Mouse (Mus musculus) liver, embryonic 14.5 days (tissue): ENCODE measurements around the gene Slc15a3. TPM values are rescaled to one million over a fixed set of nuclear protein-coding genes. Genes with fewer than 3 reads are reported as not detected.

Source experiments
- ATAC-seq: fragments of 200-750 bp; cut with Nextera tagmentation; 2 replicates; pipeline ENCODE4 v1.8.0; 2017; ENCODE audit warnings: moderate number of reproducible peaks, mild to moderate bottlenecking, moderate library complexity; ENCODE audit not compliant: insufficient read depth
- DNase-seq, 3 experiments: peaks; one replicate each; pipeline ENCODE4 v3.0.0-alpha.2; 2012 to 2013; ENCODE audit warnings: low read depth in 3 of 3, low spot score in 3 of 3
- H3K27ac ChIP-seq: fragments of 300-500 bp; sonication (generic); 2 replicates; pipeline ENCODE4 v1.5.1; 2014; ENCODE audit warnings: moderate library complexity, mild to moderate bottlenecking, control low read depth, inconsistent platforms
- H3K27me3 ChIP-seq: fragments of 300-500 bp; sonication (generic); 2 replicates; pipeline ENCODE4 v1.6.1; 2014; ENCODE audit warnings: mild to moderate bottlenecking, low read length, moderate library complexity; ENCODE audit not compliant: control insufficient read depth, insufficient read depth
- H3K36me3 ChIP-seq: fragments of 300-500 bp; sonication (generic); replicated peaks from 2 replicates; pipeline ENCODE4 v1.6.1; 2014; ENCODE audit warnings: low read depth; ENCODE audit not compliant: control insufficient read depth, insufficient read depth
- H3K4me1 ChIP-seq, 2 experiments: fragments of 200-500 bp in 1 of 2; fragments of 300-500 bp in 1 of 2; sonication (generic) in 1 of 2; replicated peaks; 2 replicates each; pipeline ENCODE4 v1.6.1; 2012 to 2014; ENCODE audit warnings: antibody characterized with exemption in 1 of 2, inconsistent platforms in 1 of 2, low read length in 1 of 2; ENCODE audit not compliant: control insufficient read depth in 2 of 2, insufficient read depth in 2 of 2
- H3K4me2 ChIP-seq: fragments of 300-500 bp; sonication (generic); 2 replicates; pipeline ENCODE4 v1.6.1; 2014; ENCODE audit warnings: low read depth, mild to moderate bottlenecking, control low read depth, moderate library complexity
- H3K4me3 ChIP-seq, 2 experiments: fragments of 200-500 bp in 1 of 2; fragments of 300-500 bp in 1 of 2; sonication (generic) in 1 of 2; 2 replicates each; pipeline ENCODE4 v1.5.1; 2012 to 2014; ENCODE audit warnings: low read depth in 2 of 2, low read length in 2 of 2, mild to moderate bottlenecking in 2 of 2, control low read depth in 1 of 2, inconsistent platforms in 1 of 2, moderate library complexity in 1 of 2; ENCODE audit not compliant: insufficient read depth in 1 of 2
- H3K9ac ChIP-seq: fragments of 300-500 bp; sonication (generic); replicated peaks from 2 replicates; pipeline ENCODE4 v1.6.1; 2014; ENCODE audit warnings: mild to moderate bottlenecking, control low read depth, moderate library complexity
- H3K9me3 ChIP-seq: fragments of 300-500 bp; sonication (generic); 2 replicates; pipeline ENCODE4 v1.6.1; 2016; ENCODE audit warnings: low read length, mixed read lengths; ENCODE audit not compliant: control insufficient read depth
- CTCF ChIP-seq: IDR thresholded peaks from 2 replicates; pipeline ENCODE4 v1.5.1; 2016; ENCODE audit warnings: antibody characterized with exemption, low read depth, control low read depth
- EP300 ChIP-seq: IDR thresholded peaks from 2 replicates; pipeline ENCODE4 v1.6.1; 2016; ENCODE audit warnings: antibody characterized with exemption, low read depth
- WGBS: fragments of 180-500 bp; shearing (Covaris S2); extraction: QIAGEN DNeasy Blood & Tissue Kit; methylation state at CpG from one replicate; pipeline ENCODE4 v1.1.7; 2014; ENCODE audit not compliant: insufficient replicate concordance; 5-methylcytosine and 5-hydroxymethylcytosine counted together
- polyA plus RNA-seq, 2 experiments: library from polyadenylated mRNA; depleted of rRNA in 1 of 2; stranded (reverse) in 1 of 2; unstranded in 1 of 2; fragments of >200 nt; fragmentation: Nextera tagmentation in 1 of 2; extraction: Ambion mirVana in 1 of 2; gene quantifications; 2 replicates each; pipeline versions ENCODE4 v1.2.1 to v1.2.3; 2012 to 2014

The Slc15a3 gene
- polyA plus RNA-seq, 2 experiments, result 1.4 to 3.7 TPM

GRCm38 (mm10) chr19:10842914-10843313 is 3.4 kb downstream of the Slc15a3 start:
- H3K27me3 ChIP-seq, result no peaks in the 10 kb centered on the region; the same call in 1 of the 2 replicates
- no peaks in the 10 kb centered on the region for H3K9me3 ChIP-seq
- H3K4me3 ChIP-seq, result no peak overlapping the region
- H3K27ac ChIP-seq, result no peak overlapping the region
- DNase-seq (no peak), ATAC-seq (no peak)
- no peak overlapping the region for H3K9ac ChIP-seq
- 34% methylated on average over 24 of the region's 24 CpGs for WGBS
- 0 out of 4 replicates have a peak, but pooled peaks cover 0 to 2% of the 10 kb centered on the region in 2 experiments for H3K4me1 ChIP-seq
- TF ChIP-seq CTCF, result no peak
- no peak for TF ChIP-seq EP300
- H3K4me2 ChIP-seq, result no peak overlapping the region
- H3K36me3 ChIP-seq, result no peaks in the 10 kb centered on the region

- no peak overlapping the region for H3K4me3 ChIP-seq
- 61% methylated on average over 5 of the region's 5 CpGs for WGBS
- no peaks in the 10 kb centered on the region for H3K36me3 ChIP-seq
- H3K4me2 ChIP-seq, result no peak overlapping the region
- 0 out of 4 replicates have a peak, but pooled peaks cover 0 to 2% of the 10 kb centered on the region in 2 experiments for H3K4me1 ChIP-seq
- DNase-seq (no peak), ATAC-seq (no peak)
- no peak overlapping the region for H3K9ac ChIP-seq
- H3K27me3 ChIP-seq, result no peaks in the 10 kb centered on the region; the same call in 1 of the 2 replicates
- TF ChIP-seq CTCF, result no peak
- no peak for TF ChIP-seq EP300
- no peak overlapping the region for H3K27ac ChIP-seq
- no peaks in the 10 kb centered on the region for H3K9me3 ChIP-seq
Measured at GRCm38 (mm10) chr19:10844206-10844605, 4.7 kb downstream of the Slc15a3 start.

GRCm38 (mm10) chr19:10845454-10845853 is 5.9 kb downstream of the Slc15a3 start:
- WGBS, result 38% methylated on average over 3 of the region's 3 CpGs
- TF ChIP-seq EP300 (no peak), CTCF (no peak)

GRCm38 (mm10) chr19:10846150-10846549 is 6.6 kb downstream of the Slc15a3 start:
- Histone ChIP-seq H3K27ac (no peak overlapping the region), H3K4me1 (0 out of 4 replicates have a peak, but pooled peaks cover 0 to 2% of the 10 kb centered on the region in 2 experiments), H3K27me3 (no peaks in the 10 kb centered on the region; the same call in 1 of the 2 replicates), H3K4me2 (no peak overlapping the region), H3K9ac (no peak overlapping the region), H3K4me3 (no peak overlapping the region), H3K9me3 (no peaks in the 10 kb centered on the region), H3K36me3 (no peaks in the 10 kb centered on the region)
- 63% methylated on average over 7 of the region's 7 CpGs for WGBS
- DNase-seq, result no peak
- TF ChIP-seq EP300 (no peak), CTCF (no peak)
- ATAC-seq, result no peak

More at GRCm38 (mm10) chr19:10845454-10845853, 5.9 kb downstream of the Slc15a3 start:
- ATAC-seq, result no peak
- no peaks in the 10 kb centered on the region for H3K36me3 ChIP-seq
- H3K9ac ChIP-seq, result no peak overlapping the region
- no peaks in the 10 kb centered on the region for H3K9me3 ChIP-seq
- 0 out of 4 replicates have a peak, but pooled peaks cover 0 to 2% of the 10 kb centered on the region in 2 experiments for H3K4me1 ChIP-seq
- no peaks in the 10 kb centered on the region; the same call in 1 of the 2 replicates for H3K27me3 ChIP-seq
- no peak overlapping the region for H3K27ac ChIP-seq
- no peak overlapping the region for H3K4me3 ChIP-seq
- H3K4me2 ChIP-seq, result no peak overlapping the region
- DNase-seq, result no peak

GRCm38 (mm10) chr19:10847311-10848087 is 8.0 kb downstream of the Slc15a3 start:
- Histone ChIP-seq H3K36me3 (no peaks in the 10 kb centered on the region), H3K27ac (no peak overlapping the region), H3K9me3 (no peaks in the 10 kb centered on the region), H3K4me2 (no peak overlapping the region), H3K4me3 (no peak overlapping the region), H3K9ac (no peak overlapping the region), H3K4me1 (no peaks in the 10 kb centered on the region), H3K27me3 (no peaks in the 10 kb centered on the region; the same call in 1 of the 2 replicates)
- WGBS, result 38% methylated on average over 3 of the region's 3 CpGs
- no peak for ATAC-seq
- TF ChIP-seq CTCF (no peak), EP300 (no peak)
- DNase-seq, result no peak
